Mouse (Mus musculus) urinary bladder, postnatal 25 days (tissue): ENCODE measurements at regions not wholly inside any gene's neighbourhood (a gene's known extent, or its start where the extent isn't known, plus 50 kb on each side); places are given as distances from the start of the nearest gene placed in this dataset.
A peak's percentile ranks its signal among the peaks of the same experiment; 100 is the strongest.

Source experiments
- DNase-seq: peaks from one replicate; pipeline ENCODE4 v3.0.0; 2022; ENCODE audit warnings: low spot score

DNA sequence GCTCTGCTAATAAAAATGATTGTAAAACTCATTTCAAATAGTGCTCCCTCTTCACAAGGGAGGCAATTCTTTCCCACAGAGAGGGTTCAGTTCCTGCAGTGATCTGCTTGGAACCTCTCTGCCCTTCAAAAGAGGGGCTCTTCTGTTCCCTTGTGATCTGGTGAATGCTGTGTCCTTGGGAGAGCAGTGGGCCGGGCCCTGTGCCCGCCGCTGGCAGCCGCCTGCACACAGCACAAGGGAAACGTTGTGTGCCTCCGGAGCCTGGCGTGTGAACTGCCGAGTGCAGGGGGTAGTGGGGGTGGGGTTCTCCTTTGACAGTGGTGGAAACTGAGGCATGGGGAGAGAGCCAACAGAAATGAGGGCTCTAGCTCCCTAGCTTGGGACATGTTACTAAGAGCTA, 54.4 kb upstream of the Csrp1 start:
- DNase-seq: no peak

DNA sequence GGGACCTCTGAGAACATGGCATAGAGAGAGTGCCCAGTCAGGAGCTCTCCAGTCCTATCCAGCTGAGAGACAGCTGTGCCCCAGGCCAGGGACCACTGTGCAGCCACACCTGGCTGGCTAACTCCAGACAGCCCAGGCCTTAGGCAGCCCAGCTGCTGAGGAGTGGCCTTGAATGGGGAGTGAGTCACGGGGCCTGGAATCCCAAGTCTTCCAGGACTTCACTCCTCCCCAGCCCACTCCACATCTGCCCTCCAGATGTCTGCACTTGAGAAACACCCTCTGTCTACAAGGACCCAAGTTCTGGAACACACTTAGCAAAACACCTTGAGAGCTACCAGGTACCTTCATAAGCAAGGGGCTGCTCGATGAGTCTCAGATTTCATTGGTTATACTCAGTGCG, 51.5 kb upstream of the Csrp1 start:
- DNase-seq: no peak

DNA sequence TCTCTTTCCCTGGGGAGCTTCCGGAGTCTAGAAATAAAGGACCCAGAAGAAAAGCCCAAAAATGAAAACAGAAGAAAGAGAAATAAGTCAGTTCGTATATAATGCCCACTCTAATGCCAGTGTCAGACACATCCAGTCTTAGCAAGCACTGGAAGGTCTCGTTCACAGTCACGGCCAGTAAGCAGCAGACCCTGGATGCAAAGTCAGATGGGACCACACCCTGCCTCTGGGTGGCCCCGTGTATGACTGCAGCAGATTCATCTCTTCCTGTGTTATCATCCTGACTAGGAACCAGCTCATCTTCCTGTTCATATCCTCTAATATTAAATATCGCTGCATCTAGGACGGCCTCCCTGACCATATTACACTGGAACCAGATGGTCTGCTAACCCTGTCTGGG, 50.9 kb upstream of the Csrp1 start:
- no peak for DNase-seq

DNA sequence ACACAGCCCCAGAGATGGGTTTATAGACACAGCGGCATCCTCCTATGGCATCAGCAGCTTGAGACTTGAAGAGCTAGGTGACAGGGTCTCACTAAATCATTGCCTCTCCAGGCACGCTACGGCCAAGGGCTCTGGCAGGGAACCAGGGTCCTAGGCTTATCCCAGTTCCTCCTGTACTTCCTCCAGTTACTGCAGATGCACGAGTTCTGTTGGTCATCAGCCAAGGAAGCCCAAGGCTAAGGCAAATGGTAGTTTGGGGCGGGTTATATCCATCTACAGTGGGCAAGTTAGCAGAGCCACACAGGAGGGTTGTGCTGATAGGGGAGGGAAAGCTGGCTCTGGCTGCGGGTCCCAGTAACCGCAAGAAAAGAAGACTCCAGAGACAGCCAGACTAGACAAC, 50.1 kb upstream of the Csrp1 start:
- peak; percentile 30 for DNase-seq
